Mouse (Mus musculus): ENCODE measurements around the gene Synj2.

DNA sequence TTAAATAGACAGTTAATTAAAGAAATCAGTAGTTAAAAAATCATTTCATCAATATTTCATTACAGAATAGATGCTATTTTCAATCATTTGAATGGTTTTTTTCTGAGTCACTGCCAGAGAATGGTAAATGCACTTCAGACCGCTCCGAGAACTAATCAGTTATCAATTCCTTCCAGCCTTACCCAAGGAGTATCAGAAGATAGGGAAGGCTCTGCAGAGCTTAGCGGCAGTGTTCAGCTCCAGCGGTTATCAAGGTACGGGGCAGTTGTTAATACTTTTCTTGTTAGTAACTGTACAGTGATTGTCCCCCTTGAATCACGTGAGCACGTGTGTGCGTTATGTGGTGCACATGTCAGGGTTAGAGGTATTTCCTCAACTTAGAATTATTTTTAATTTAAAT is 19.1 kb upstream of the Synj2 start:
- no peak for TF ChIP-seq CTCF (IDR thresholded peaks at IDR 0.05; ENCODE audit: low read depth)
- TF ChIP-seq EP300 (IDR thresholded peaks at IDR 0.05; ENCODE audit: low read depth) = no peak
